Mouse (Mus musculus): ENCODE results near the gene Stk25.

DNA sequence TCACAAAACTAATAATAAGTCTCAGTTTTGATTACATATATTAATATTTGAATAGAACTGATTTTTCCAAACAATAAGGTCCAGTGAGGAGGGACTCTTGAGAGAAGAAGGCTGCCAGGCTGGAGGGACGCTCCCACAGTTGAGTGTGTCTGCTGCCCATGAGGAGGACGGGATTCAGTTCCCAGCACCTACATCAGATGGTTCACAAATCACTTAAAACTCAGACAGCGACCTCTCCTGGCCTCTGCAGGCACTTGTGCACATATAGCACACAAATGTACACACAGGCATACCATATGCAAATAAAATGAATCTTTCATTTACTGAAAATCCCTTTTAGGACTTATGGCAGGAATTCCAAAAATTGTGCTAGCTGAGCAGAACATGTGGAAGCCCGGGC lies 55.5 kb downstream of the Stk25 start:
- TF ChIP-seq EP300 (IDR thresholded peaks at IDR 0.05; ENCODE audit: low read depth) (no peak), CTCF (IDR thresholded peaks at IDR 0.05; ENCODE audit: low read depth) (no peak)
